Mouse (Mus musculus) frontal cortex, postnatal 10 days (tissue): ENCODE data around the gene Morc1.
A peak's percentile ranks its signal among the peaks of the same experiment; 100 is the strongest.

ENCODE experiments used
- DNase-seq, 2 experiments: peaks; one replicate each; pipeline ENCODE4 v3.0.0; 2022; ENCODE audit warnings: low spot score in 2 of 2, mixed read lengths in 1 of 2

Morc1 gene

GRCm38 (mm10) chr16:48474896-48475802 lies 44.1 kb downstream of the Morc1 start:
- no peak for DNase-seq

GRCm38 (mm10) chr16:48479266-48479848 lies 48.3 kb downstream of the Morc1 start:
- no peak for DNase-seq

GRCm38 (mm10) chr16:48516776-48517499 lies 85.9 kb downstream of the Morc1 start:
- DNase-seq = no peak

GRCm38 (mm10) chr16:48519569-48519968 lies 88.5 kb downstream of the Morc1 start:
- DNase-seq = no peak

- DNase-seq = no peak
Measured at GRCm38 (mm10) chr16:48537108-48537507, 106.1 kb downstream of the Morc1 start.

- DNase-seq = no peak
Measured at GRCm38 (mm10) chr16:48562290-48563080, 131.4 kb downstream of the Morc1 start.

GRCm38 (mm10) chr16:48570354-48570753 lies 139.3 kb downstream of the Morc1 start:
- peak; percentile 12 to 66 for DNase-seq

GRCm38 (mm10) chr16:48574072-48574471 lies 143.0 kb downstream of the Morc1 start:
- DNase-seq = no peak

GRCm38 (mm10) chr16:48574499-48574898 lies 143.5 kb downstream of the Morc1 start:
- DNase-seq = no peak

- no peak for DNase-seq
Measured at GRCm38 (mm10) chr16:48585369-48585768, 154.3 kb downstream of the Morc1 start.

GRCm38 (mm10) chr16:48594457-48594856 lies 163.4 kb downstream of the Morc1 start:
- DNase-seq = no peak

- no peak for DNase-seq
Measured at GRCm38 (mm10) chr16:48595216-48595615, 164.2 kb downstream of the Morc1 start.

- no peak for DNase-seq
Measured at GRCm38 (mm10) chr16:48603735-48604211, 172.7 kb downstream of the Morc1 start.

GRCm38 (mm10) chr16:48606476-48607038 lies 175.5 kb downstream of the Morc1 start:
- DNase-seq = no peak

- no peak for DNase-seq
Measured at GRCm38 (mm10) chr16:48608224-48608623, 177.2 kb downstream of the Morc1 start.

GRCm38 (mm10) chr16:48610866-48611265 lies 179.8 kb downstream of the Morc1 start:
- no peak for DNase-seq

- DNase-seq = no peak
Measured at GRCm38 (mm10) chr16:48611436-48611835, 180.4 kb downstream of the Morc1 start.

GRCm38 (mm10) chr16:48613783-48614182 lies 182.7 kb downstream of the Morc1 start:
- DNase-seq = no peak

GRCm38 (mm10) chr16:48620510-48620909 lies 189.5 kb downstream of the Morc1 start:
- DNase-seq = no peak

GRCm38 (mm10) chr16:48621019-48621418 lies 190.0 kb downstream of the Morc1 start:
- no peak for DNase-seq

GRCm38 (mm10) chr16:48623447-48623846 lies 192.4 kb downstream of the Morc1 start:
- DNase-seq = no peak
